ENCODE assay signal across 12 mouse cellular contexts in the genomic region with DNA sequence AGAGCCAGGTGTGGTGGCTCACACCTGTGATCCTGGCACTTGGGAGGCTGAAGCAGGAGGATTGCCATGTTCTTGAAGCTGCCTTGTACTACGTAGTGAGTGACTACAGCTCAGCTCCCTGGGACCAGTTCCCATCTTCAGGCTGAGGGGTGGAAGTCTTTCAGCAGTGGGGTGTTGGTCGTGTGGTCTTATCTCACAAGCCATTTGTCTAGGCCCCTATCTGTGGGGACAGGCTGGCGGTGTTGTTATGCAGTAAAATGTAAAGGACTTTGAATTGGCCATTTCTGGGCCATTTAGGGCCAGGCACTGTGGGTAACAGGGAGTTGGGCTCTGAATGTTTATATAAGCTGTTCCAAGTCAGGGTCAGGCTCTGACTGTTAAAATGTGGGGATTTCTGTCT. TPM values are rescaled to one million over a fixed set of nuclear protein-coding genes. Genes with fewer than 3 reads are reported as not detected.
DNase-seq lines count a peak whose midpoint lies in the region; ATAC-seq and TF ChIP-seq lines count a peak whose summit lies in the region.
"Had no signal": no experiment of that assay in that cellular context is flagged by ENCODE, and none has a peak within 500 bp of the region (broad histone marks: within the 10 kb centered on the region; RNA-seq: fewer than 3 reads in every experiment).

No protein-coding gene starts in this region.

- no peaks in the 10 kb centered on the region for H3K79me2 ChIP-seq in myocyte (ENCODE audit: control insufficient read depth, insufficient read depth)

- H3K4me2 ChIP-seq in lung, embryonic 16.5 days (ENCODE audit: low read depth, low read length), result no peak overlapping the region
- no peak overlapping the region for H3K4me2 ChIP-seq in intestine, postnatal 0 days (replicated peaks; ENCODE audit: low read depth)
- peak overlapping the region; percentile 67 for H3K4me2 ChIP-seq in myocyte (ENCODE audit: low read depth)
- no peak overlapping the region for H3K4me2 ChIP-seq in forebrain, embryonic 12.5 days
- H3K4me2 ChIP-seq: hindbrain, embryonic 12.5 days; kidney, embryonic 15.5 days; limb, embryonic 15.5 days had no signal

- H3ac ChIP-seq in myocyte (ENCODE audit: control insufficient read depth, insufficient read length), result no peak overlapping the region

- no peak overlapping the region for H3K9ac ChIP-seq in lung, embryonic 16.5 days (ENCODE audit: low read length)
- H3K9ac ChIP-seq in intestine, postnatal 0 days (ENCODE audit: low read depth, low read length), result no peak overlapping the region
- no peak overlapping the region for H3K9ac ChIP-seq in forebrain, embryonic 12.5 days
- H3K9ac ChIP-seq: hindbrain, embryonic 12.5 days; kidney, embryonic 15.5 days; limb, embryonic 15.5 days had no signal

- H3K27me3 ChIP-seq in lung, embryonic 16.5 days (ENCODE audit: control insufficient read depth, insufficient read depth, low read depth, low read length), result no peaks in the 10 kb centered on the region
- no peaks in the 10 kb centered on the region for H3K27me3 ChIP-seq in intestine, postnatal 0 days (replicated peaks; ENCODE audit: control insufficient read depth, insufficient read depth, low read length)
- H3K27me3 ChIP-seq in myocyte (ENCODE audit: control insufficient read depth, insufficient read depth, insufficient read length), result no peaks in the 10 kb centered on the region
- peaks cover 8% of the 10 kb centered on the region; the same call in 1 of the 2 replicates for H3K27me3 ChIP-seq in forebrain, embryonic 12.5 days
- H3K27me3 ChIP-seq: hindbrain, embryonic 12.5 days; kidney, embryonic 15.5 days; limb, embryonic 15.5 days had no signal

- peaks cover 37% of the 10 kb centered on the region for H3K4me1 ChIP-seq in lung, embryonic 16.5 days (replicated peaks; ENCODE audit: control insufficient read depth, insufficient read depth, low read length)
- peaks cover 20% of the 10 kb centered on the region for H3K4me1 ChIP-seq in intestine, postnatal 0 days (replicated peaks; ENCODE audit: control insufficient read depth, insufficient read depth, low read length)
- peaks cover 15% of the 10 kb centered on the region for H3K4me1 ChIP-seq in forebrain, embryonic 12.5 days

- no peaks in the 10 kb centered on the region for H3K36me3 ChIP-seq in lung, embryonic 16.5 days (ENCODE audit: control insufficient read depth, insufficient read depth, low read length)
- H3K36me3 ChIP-seq in intestine, postnatal 0 days (ENCODE audit: control insufficient read depth, insufficient read depth), result no peaks in the 10 kb centered on the region
- H3K36me3 ChIP-seq in myocyte (ENCODE audit: control insufficient read depth, insufficient read depth), result no peaks in the 10 kb centered on the region
- H3K36me3 ChIP-seq in forebrain, embryonic 12.5 days (replicated peaks), result no peaks in the 10 kb centered on the region
- H3K36me3 ChIP-seq: hindbrain, embryonic 12.5 days; kidney, embryonic 15.5 days; limb, embryonic 15.5 days had no signal

- WGBS in lung, embryonic 16.5 days, result 34% methylated on average over 3 of the region's 3 CpGs
- 38% methylated on average over 3 of the region's 3 CpGs for WGBS in intestine, postnatal 0 days
- WGBS in forebrain, embryonic 12.5 days, result 83% methylated on average over 3 of the region's 3 CpGs

- no peak overlapping the region for H3K4me3 ChIP-seq in lung, embryonic 16.5 days (ENCODE audit: low read length)
- no peak overlapping the region for H3K4me3 ChIP-seq in intestine, postnatal 0 days (ENCODE audit: low read depth, low read length)
- no peak overlapping the region for H3K4me3 ChIP-seq in myocyte
- H3K4me3 ChIP-seq in forebrain, embryonic 12.5 days (replicated peaks), result no peak overlapping the region
- H3K4me3 ChIP-seq: hindbrain, embryonic 12.5 days; kidney, embryonic 15.5 days; limb, embryonic 15.5 days had no signal

- no peaks in the 10 kb centered on the region for H3K9me3 ChIP-seq in lung, embryonic 16.5 days (ENCODE audit: control insufficient read depth, low read length)
- H3K9me3 ChIP-seq in intestine, postnatal 0 days (ENCODE audit: control insufficient read depth), result no peaks in the 10 kb centered on the region
- H3K9me3 ChIP-seq in forebrain, embryonic 12.5 days, result no peaks in the 10 kb centered on the region
- H3K9me3 ChIP-seq: hindbrain, embryonic 12.5 days; kidney, embryonic 15.5 days; limb, embryonic 15.5 days had no signal

- H3K27ac ChIP-seq in lung, embryonic 16.5 days (ENCODE audit: low read length), result peak overlapping the region; percentile 25; the same call in 1 of the 2 replicates
- H3K27ac ChIP-seq in intestine, postnatal 0 days (ENCODE audit: low read depth, low read length), result no peak overlapping the region
- H3K27ac ChIP-seq in forebrain, embryonic 12.5 days, result no peak overlapping the region
- H3K27ac ChIP-seq: limb, embryonic 15.5 days had no signal

- ATAC-seq in lung, embryonic 16.5 days (ENCODE audit: low read depth), result no peak
- peak; percentile 22; the same call in 1 of the 2 replicates for ATAC-seq in intestine, postnatal 0 days
- ATAC-seq in forebrain, embryonic 12.5 days (ENCODE audit: low FRiP score), result no peak
- ATAC-seq: activated CD4-positive, CD25-positive, alpha-beta regulatory T cell, adult 4 months had no signal

- TF ChIP-seq POLR2A in myocyte (IDR thresholded peaks at IDR 0.05; ENCODE audit: insufficient read length, low read depth), result no peak

- no peak for TF ChIP-seq CTCF in intestine, postnatal 0 days (IDR thresholded peaks at IDR 0.05; ENCODE audit: low read depth)

- DNase-seq in lung, postnatal 14 days, result no peak
- DNase-seq in c-Kit-positive CD71-positive TER-119-negative erythroid progenitor cells, embryonic 14.5 days (ENCODE audit: low read depth), result peak; percentile 78
- no peak for DNase-seq in layer of hippocampus, adult 8-10 months (ENCODE audit: low spot score in 2 of 2)
- DNase-seq: right cerebral cortex, postnatal 4 days had no signal

TF ChIP-seq in myocyte, 11 proteins besides CTCF, POLR2A, EP300 and RAD21:
- TF ChIP-seq SRF (IDR thresholded peaks at IDR 0.05; ENCODE audit: control insufficient read depth, insufficient read length, low read depth) (no peak), POLR2AphosphoS2 (IDR thresholded peaks at IDR 0.05; ENCODE audit: insufficient read length, low read depth) (no peak), MYOD1 (IDR thresholded peaks at IDR 0.05; ENCODE audit: control insufficient read depth in 1 of 3, insufficient read length in 2 of 3, low read depth in 2 of 3) (no peak), USF1 (IDR thresholded peaks at IDR 0.05; ENCODE audit: low read depth) (no peak), CEBPB (IDR thresholded peaks at IDR 0.05; ENCODE audit: insufficient read depth, poor library complexity, severe bottlenecking) (no peak), TCF3 (IDR thresholded peaks at IDR 0.05; ENCODE audit: insufficient read length, low read depth) (no peak), REST (IDR thresholded peaks at IDR 0.05; ENCODE audit: insufficient read depth, insufficient read length) (no peak), MAX (IDR thresholded peaks at IDR 0.05; ENCODE audit: low read depth) (no peak), TCF12 (IDR thresholded peaks at IDR 0.05; ENCODE audit: insufficient read depth, poor library complexity, severe bottlenecking) (no peak), E2F4 (IDR thresholded peaks at IDR 0.05; ENCODE audit: insufficient read depth) (no peak), MYOG (IDR thresholded peaks at IDR 0.05; ENCODE audit: control insufficient read depth in 1 of 3, insufficient read depth in 1 of 3, insufficient read length in 2 of 3, low read depth in 2 of 3) (no peak)

RNA-seq across cellular contexts. Expression of a gene that starts 15.4 kb away (rescaled TPM):
- polyA plus RNA-seq in lung, embryonic 16.5 days (2015; fragmentation: Nextera tagmentation; extraction: Ambion mirVana), result 170 and 179 TPM in 2 replicates
- polyA plus RNA-seq in intestine, postnatal 0 days (2015; fragmentation: Nextera tagmentation; extraction: Ambion mirVana), result 66.9 and 67.9 TPM in 2 replicates
- polyA plus RNA-seq in myocyte (2012; fragmentation: generic; extraction: Trizol), result 250 TPM
- 205 and 221 TPM in 2 replicates for polyA plus RNA-seq in forebrain, embryonic 12.5 days (2016; fragmentation: Nextera tagmentation; extraction: Ambion mirVana)
- total RNA-seq in layer of hippocampus, adult 8-10 months (2022), result 10 to 100 TPM; 37.4 to 43.1 (median 38.4) TPM
